Mouse (Mus musculus): ENCODE results near the gene Casp8.

- TF ChIP-seq GATA1 (IDR thresholded peaks at IDR 0.05; ENCODE audit: low read length) (no peak), TAL1 (IDR thresholded peaks at IDR 0.05; ENCODE audit: low read length) (no peak)
These were observed 19.8 kb upstream of the Casp8 start for GRCm38 (mm10) chr1:58775361-58775760.
